Mouse (Mus musculus) liver, embryonic 16.5 days (tissue): Measurements from ENCODE around the gene Atxn2. TPM values are rescaled to one million over a fixed set of nuclear protein-coding genes. Genes with fewer than 3 reads are reported as not detected.

Experiments used
- ATAC-seq: fragments of 200-750 bp; cut with Nextera tagmentation; 2 replicates; pipeline ENCODE4 v1.8.0; 2017; ENCODE audit warnings: low read depth, mild to moderate bottlenecking, moderate number of reproducible peaks, moderate library complexity
- H3K27ac ChIP-seq: fragments of 300-500 bp; sonication (generic); 2 replicates; pipeline ENCODE4 v1.5.1; 2014; ENCODE audit warnings: mild to moderate bottlenecking, low read length
- H3K27me3 ChIP-seq: fragments of 300-500 bp; sonication (generic); 2 replicates; pipeline ENCODE4 v1.6.1; 2014; ENCODE audit warnings: low read depth, low read length, mixed read lengths; ENCODE audit not compliant: control insufficient read depth, insufficient read depth
- H3K36me3 ChIP-seq: fragments of 300-500 bp; sonication (generic); 2 replicates; pipeline ENCODE4 v1.6.1; 2014; ENCODE audit warnings: mild to moderate bottlenecking; ENCODE audit not compliant: control insufficient read depth, insufficient read depth
- H3K4me1 ChIP-seq: fragments of 300-500 bp; sonication (generic); 2 replicates; pipeline ENCODE4 v1.6.1; 2014; ENCODE audit warnings: low read depth, low read length, mixed read lengths; ENCODE audit not compliant: control insufficient read depth
- H3K4me2 ChIP-seq: fragments of 300-500 bp; sonication (generic); 2 replicates; pipeline ENCODE4 v1.6.1; 2014; ENCODE audit warnings: low read depth, low read length, mixed read lengths
- H3K4me3 ChIP-seq: fragments of 300-500 bp; sonication (generic); 2 replicates; pipeline ENCODE4 v1.5.1; 2014; ENCODE audit warnings: low read depth, mild to moderate bottlenecking, low read length
- H3K9ac ChIP-seq: fragments of 300-500 bp; sonication (generic); 2 replicates; pipeline ENCODE4 v1.6.1; 2014; ENCODE audit warnings: low read depth, low read length
- H3K9me3 ChIP-seq: fragments of 300-500 bp; sonication (generic); replicated peaks from 2 replicates; pipeline ENCODE4 v1.6.1; 2016; ENCODE audit warnings: low read length; ENCODE audit not compliant: control insufficient read depth
- WGBS: fragments of 180-500 bp; shearing (Covaris S2); extraction: QIAGEN DNeasy Blood & Tissue Kit; methylation state at CpG from one replicate; pipeline ENCODE4 v1.1.7; 2014; ENCODE audit not compliant: insufficient replicate concordance; 5-methylcytosine and 5-hydroxymethylcytosine counted together
- polyA plus RNA-seq: library from polyadenylated mRNA; unstranded; fragments of >200 nt; fragmentation: Nextera tagmentation; extraction: Ambion mirVana; gene quantifications from 2 replicates; pipeline ENCODE4 v1.2.1, GENCODE M21; 2015

Gene Atxn2
- polyA plus RNA-seq, result 14.5 and 14.6 TPM in 2 replicates

- peaks cover 29% of the 10 kb centered on the region for H3K4me1 ChIP-seq
- WGBS, result under 1% methylated on average over 52 of the region's 103 CpGs
- peak; percentile 87 for ATAC-seq
- H3K9me3 ChIP-seq, result no peaks in the 10 kb centered on the region
- H3K27ac ChIP-seq, result peak within 1 kb of the TSS; percentile 94
- peak within 1 kb of the TSS; percentile 97 for H3K4me2 ChIP-seq
- H3K36me3 ChIP-seq, result no peaks in the 10 kb centered on the region
- peak within 1 kb of the TSS; percentile 96 for H3K9ac ChIP-seq
- peak within 1 kb of the TSS; percentile 80 for H3K4me3 ChIP-seq
- H3K27me3 ChIP-seq, result no peaks in the 10 kb centered on the region
Measured at GRCm38 (mm10) chr5:121711174-121711927, at the start of gene Atxn2. Atxn2 (plus strand) TSS chr5:121711337.

DNA sequence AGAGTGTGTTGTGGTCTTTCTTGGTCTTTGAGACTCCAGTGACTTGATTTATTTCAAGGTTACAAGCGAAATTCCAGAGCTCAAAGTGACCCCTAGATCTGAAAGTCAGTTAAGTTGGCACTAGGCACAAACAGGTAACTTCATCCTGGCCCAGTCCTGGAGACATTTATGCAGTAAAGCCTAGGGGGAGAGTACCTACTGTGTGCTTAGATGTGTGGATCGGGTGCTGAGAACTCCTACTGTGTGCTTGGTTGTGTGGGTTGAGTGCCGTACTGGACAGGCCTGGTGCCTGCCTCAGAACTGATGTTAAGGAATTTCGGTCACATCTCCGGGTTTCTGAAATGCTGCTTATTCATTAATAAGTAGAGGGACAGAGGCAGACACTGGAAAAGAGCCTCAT, 49.6 kb upstream of the Atxn2 start:
- Histone ChIP-seq H3K4me1 (peaks cover 16% of the 10 kb centered on the region), H3K9ac (peak overlapping the region; percentile 99), H3K4me3 (peak overlapping the region; percentile 98), H3K9me3 (no peaks in the 10 kb centered on the region), H3K36me3 (peaks cover 23% of the 10 kb centered on the region), H3K4me2 (peak overlapping the region; percentile 97), H3K27me3 (no peaks in the 10 kb centered on the region), H3K27ac (no peak overlapping the region)
- ATAC-seq, result no peak
- 86% methylated on average over 5 of the region's 5 CpGs for WGBS

DNA sequence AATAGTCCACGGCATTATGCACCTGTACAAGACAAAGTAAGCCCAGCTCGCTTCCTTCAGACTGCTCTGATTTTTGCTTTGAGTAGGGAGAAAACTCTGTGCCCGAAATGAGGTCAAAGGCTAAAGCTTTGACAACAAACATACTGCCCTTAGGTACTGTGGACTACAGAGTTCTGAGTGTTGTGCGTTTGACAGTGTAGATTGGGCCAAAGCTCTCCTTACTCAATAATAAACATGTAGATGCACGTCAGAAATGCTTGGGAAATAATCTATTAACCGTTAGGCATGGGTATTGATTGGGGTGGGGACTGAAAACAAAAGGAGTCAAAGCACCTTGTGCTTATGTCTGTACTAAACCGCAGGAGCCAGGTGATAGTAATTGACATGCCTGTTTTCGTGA, 47.7 kb upstream of the Atxn2 start:
- Histone ChIP-seq H3K9me3 (no peaks in the 10 kb centered on the region), H3K27me3 (no peaks in the 10 kb centered on the region), H3K4me1 (peaks cover 16% of the 10 kb centered on the region), H3K36me3 (peaks cover 28% of the 10 kb centered on the region), H3K27ac (no peak overlapping the region), H3K4me3 (no peak overlapping the region), H3K4me2 (no peak overlapping the region), H3K9ac (no peak overlapping the region)
- no peak for ATAC-seq
- WGBS, result 74% methylated on average over 8 of the region's 8 CpGs

GRCm38 (mm10) chr5:121664078-121664477, 47.1 kb upstream of the Atxn2 start:
- H3K27me3 ChIP-seq, result no peaks in the 10 kb centered on the region
- WGBS, result 86% methylated on average over 6 of the region's 6 CpGs
- H3K27ac ChIP-seq, result no peak overlapping the region
- no peak overlapping the region for H3K4me2 ChIP-seq
- H3K9me3 ChIP-seq, result no peaks in the 10 kb centered on the region
- peaks cover 28% of the 10 kb centered on the region for H3K36me3 ChIP-seq
- no peak overlapping the region for H3K4me3 ChIP-seq
- peaks cover 16% of the 10 kb centered on the region for H3K4me1 ChIP-seq
- no peak overlapping the region for H3K9ac ChIP-seq
- no peak for ATAC-seq

GRCm38 (mm10) chr5:121664971-121665370, 46.2 kb upstream of the Atxn2 start:
- H3K4me3 ChIP-seq, result no peak overlapping the region
- H3K36me3 ChIP-seq, result peaks cover 29% of the 10 kb centered on the region
- H3K9me3 ChIP-seq, result no peaks in the 10 kb centered on the region
- H3K27ac ChIP-seq, result no peak overlapping the region
- H3K4me2 ChIP-seq, result no peak overlapping the region
- no peaks in the 10 kb centered on the region for H3K27me3 ChIP-seq
- H3K4me1 ChIP-seq, result peaks cover 13% of the 10 kb centered on the region
- ATAC-seq, result no peak
- 86% methylated on average over 9 of the region's 9 CpGs for WGBS
- H3K9ac ChIP-seq, result no peak overlapping the region

DNA sequence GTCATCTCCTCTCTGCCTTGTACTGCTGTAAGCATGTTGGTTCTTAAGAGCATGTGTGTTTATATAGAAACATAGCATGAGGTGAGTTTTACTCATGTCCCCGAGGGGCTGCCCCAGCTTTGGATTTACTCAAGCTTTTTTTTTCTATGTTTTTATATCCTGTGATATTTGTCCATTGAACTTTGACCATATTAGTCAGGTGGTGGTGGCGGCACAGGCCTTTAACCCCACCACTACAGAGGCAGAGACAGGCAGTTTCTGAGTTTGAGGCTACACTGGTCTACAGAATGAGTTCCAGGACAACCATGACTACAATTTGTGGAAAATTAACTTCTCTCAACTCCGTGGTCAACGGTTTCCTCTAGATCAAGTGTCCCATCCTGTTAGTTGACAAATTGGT, 44.1 kb upstream of the Atxn2 start:
- Histone ChIP-seq H3K27me3 (no peaks in the 10 kb centered on the region), H3K36me3 (peaks cover 34% of the 10 kb centered on the region), H3K9me3 (no peaks in the 10 kb centered on the region), H3K4me2 (no peak overlapping the region), H3K4me1 (peaks cover 2% of the 10 kb centered on the region), H3K9ac (no peak overlapping the region), H3K4me3 (no peak overlapping the region), H3K27ac (no peak overlapping the region)
- 61% methylated on average over 4 of the region's 4 CpGs for WGBS
- no peak for ATAC-seq

GRCm38 (mm10) chr5:121668411-121668810, 42.7 kb upstream of the Atxn2 start:
- no peak overlapping the region for H3K9ac ChIP-seq
- no peak overlapping the region for H3K27ac ChIP-seq
- WGBS, result 75% methylated on average over 6 of the region's 6 CpGs
- no peak overlapping the region for H3K4me3 ChIP-seq
- no peaks in the 10 kb centered on the region for H3K4me1 ChIP-seq
- H3K4me2 ChIP-seq, result no peak overlapping the region
- H3K36me3 ChIP-seq, result peaks cover 27% of the 10 kb centered on the region
- H3K27me3 ChIP-seq, result no peaks in the 10 kb centered on the region
- ATAC-seq, result no peak
- H3K9me3 ChIP-seq, result no peaks in the 10 kb centered on the region

DNA sequence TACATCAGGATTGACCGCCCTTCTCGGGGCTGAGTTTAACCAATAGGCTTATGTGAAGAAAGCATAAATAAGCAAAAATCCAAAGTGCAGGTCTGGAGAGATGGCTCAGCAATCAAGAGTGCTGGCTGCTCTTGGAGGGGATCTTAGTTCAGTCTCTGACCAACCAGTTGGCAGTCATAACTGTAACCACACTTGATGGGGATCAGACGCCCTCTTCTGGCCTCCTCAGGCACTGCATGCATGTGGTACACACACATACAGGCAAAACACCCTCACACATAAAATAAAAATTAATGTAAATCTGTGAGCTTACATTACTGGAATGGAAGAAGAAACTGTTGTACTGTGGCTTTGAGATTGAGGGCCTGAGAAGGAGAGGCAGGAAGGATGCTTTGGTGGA, 40.7 kb upstream of the Atxn2 start:
- Histone ChIP-seq H3K9me3 (no peaks in the 10 kb centered on the region), H3K4me2 (no peak overlapping the region), H3K9ac (no peak overlapping the region), H3K27ac (no peak overlapping the region), H3K36me3 (peaks cover 27% of the 10 kb centered on the region), H3K4me1 (no peaks in the 10 kb centered on the region), H3K27me3 (no peaks in the 10 kb centered on the region), H3K4me3 (no peak overlapping the region)
- peak; percentile 51; the same call in 1 of the 2 replicates for ATAC-seq
- 73% methylated on average over 3 of the region's 3 CpGs for WGBS

- no peaks in the 10 kb centered on the region for H3K27me3 ChIP-seq
- no peak overlapping the region for H3K4me2 ChIP-seq
- H3K9me3 ChIP-seq, result no peaks in the 10 kb centered on the region
- no peak overlapping the region for H3K9ac ChIP-seq
- no peak for ATAC-seq
- peaks cover 50% of the 10 kb centered on the region for H3K36me3 ChIP-seq
- no peak overlapping the region for H3K4me3 ChIP-seq
- 90% methylated on average over 2 of the region's 2 CpGs for WGBS
- H3K27ac ChIP-seq, result no peak overlapping the region
- no peaks in the 10 kb centered on the region; the same call in 1 of the 2 replicates for H3K4me1 ChIP-seq
Measured at GRCm38 (mm10) chr5:121682250-121682649, 28.9 kb upstream of the Atxn2 start.
